ENCODE assay signal across 9 mouse cellular contexts in genomic region chr16:21814861-21815668, GRCm38 (mm10). TPM values are rescaled to one million over a fixed set of nuclear protein-coding genes. Genes with fewer than 3 reads are reported as not detected.
DNase-seq lines count a peak whose midpoint lies in the region; ATAC-seq and TF ChIP-seq lines count a peak whose summit lies in the region.
"Had no signal": no experiment of that assay in that cellular context is flagged by ENCODE, and none has a peak within 500 bp of the region (broad histone marks: within the 10 kb centered on the region; RNA-seq: fewer than 3 reads in every experiment).

No protein-coding gene starts in this region.

- 42% methylated on average over 11 of the region's 11 CpGs for WGBS in liver, adult 2 months
- WGBS in liver, embryonic 12.5 days (ENCODE audit: insufficient replicate concordance) = 61% methylated on average over 11 of the region's 11 CpGs
- WGBS in forebrain, embryonic 15.5 days = 71% methylated on average over 11 of the region's 11 CpGs
- 67% methylated on average over 11 of the region's 11 CpGs for WGBS in midbrain, embryonic 15.5 days

- ATAC-seq in liver, embryonic 12.5 days = no peak
- 0 out of 2 replicates have a peak, but pooled peaks have one; percentile 26 for ATAC-seq in forebrain, embryonic 15.5 days (replicated peaks)
- ATAC-seq in midbrain, embryonic 15.5 days (replicated peaks) = peak; percentile 52; the same call in 1 of the 2 replicates

- peak overlapping the region; percentile 49 for H3K9ac ChIP-seq in liver, adult 2 months (ENCODE audit: low read depth, low read length)
- no peak overlapping the region for H3K9ac ChIP-seq in liver, embryonic 12.5 days
- H3K9ac ChIP-seq in forebrain, embryonic 15.5 days (replicated peaks) = no peak overlapping the region
- H3K9ac ChIP-seq in midbrain, embryonic 15.5 days = no peak overlapping the region
- H3K9ac ChIP-seq: liver, embryonic 13.5 days had no signal

- peak overlapping the region; percentile 41; the same call in 1 of the 2 replicates for H3K4me3 ChIP-seq in liver, adult 2 months (ENCODE audit: insufficient read depth, low read depth, low read length)
- no peak overlapping the region for H3K4me3 ChIP-seq in liver, embryonic 12.5 days
- H3K4me3 ChIP-seq in forebrain, embryonic 15.5 days = no peak overlapping the region
- 0 out of 2 replicates have a peak overlapping the region, but pooled peaks have one; percentile 18 for H3K4me3 ChIP-seq in left cerebral cortex, adult 2 months
- H3K4me3 ChIP-seq in midbrain, embryonic 15.5 days = no peak overlapping the region
- H3K4me3 ChIP-seq: liver, embryonic 13.5 days had no signal

- H3K36me3 ChIP-seq in liver, adult 2 months (ENCODE audit: control insufficient read depth, insufficient read depth, low read length) = no peaks in the 10 kb centered on the region
- 0 out of 2 replicates have a peak, but pooled peaks cover 3% of the 10 kb centered on the region for H3K36me3 ChIP-seq in liver, embryonic 12.5 days
- H3K36me3 ChIP-seq in forebrain, embryonic 15.5 days = no peaks in the 10 kb centered on the region
- no peaks in the 10 kb centered on the region; the same call in 1 of the 2 replicates for H3K36me3 ChIP-seq in midbrain, embryonic 15.5 days (replicated peaks)
- H3K36me3 ChIP-seq: liver, embryonic 13.5 days had no signal

- intact Hi-C loops in left cerebral cortex, adult 2 months (cut with DNase I) = loop anchor here (2.0 to 5.0 kb wide), 2 partner anchors 44 to 328 kb away; no protein-coding TSS in a partner anchor

- H3K27me3 ChIP-seq in liver, adult 2 months (ENCODE audit: control insufficient read depth, insufficient read depth, low read length) = no peaks in the 10 kb centered on the region
- no peaks in the 10 kb centered on the region for H3K27me3 ChIP-seq in liver, embryonic 12.5 days (replicated peaks)
- no peaks in the 10 kb centered on the region for H3K27me3 ChIP-seq in forebrain, embryonic 15.5 days
- no peaks in the 10 kb centered on the region for H3K27me3 ChIP-seq in midbrain, embryonic 15.5 days (replicated peaks)
- H3K27me3 ChIP-seq: liver, embryonic 13.5 days had no signal

- TF ChIP-seq POLR2A in liver, adult 2 months (IDR thresholded peaks at IDR 0.05; ENCODE audit: extremely low read depth, insufficient read depth, low read length) = no peak

- peaks cover 11% of the 10 kb centered on the region for H3K4me1 ChIP-seq in liver, adult 2 months (ENCODE audit: control insufficient read depth, insufficient read depth, low read length)
- H3K4me1 ChIP-seq in liver, embryonic 12.5 days = peaks cover 13% of the 10 kb centered on the region
- H3K4me1 ChIP-seq in forebrain, embryonic 15.5 days = no peaks in the 10 kb centered on the region
- H3K4me1 ChIP-seq in midbrain, embryonic 15.5 days = no peaks in the 10 kb centered on the region

- peak; percentile 74 for DNase-seq in liver, adult 2 months (ENCODE audit: extremely low read depth, low read depth, low spot score)
- DNase-seq in c-Kit-negative CD71-positive TER-119-positive erythroid progenitor cells, embryonic 14.5 days (ENCODE audit: low read depth, low spot score) = peak; percentile 17
- peak; percentile 68 for DNase-seq in induced T-regulatory cell, adult 2 months (ENCODE audit: low read depth)
- peak; percentile 34 to 42 for DNase-seq in left cerebral cortex, adult 2 months (ENCODE audit: extremely low spot score in 1 of 2, low spot score in 2 of 2)
- no peak for DNase-seq in T-cell, adult 2 months (ENCODE audit: low spot score)
- DNase-seq: liver, embryonic 13.5 days had no signal

- no peaks in the 10 kb centered on the region for H3K9me3 ChIP-seq in liver, embryonic 12.5 days (replicated peaks)
- no peaks in the 10 kb centered on the region for H3K9me3 ChIP-seq in forebrain, embryonic 15.5 days
- H3K9me3 ChIP-seq in midbrain, embryonic 15.5 days = no peaks in the 10 kb centered on the region
- H3K9me3 ChIP-seq: liver, embryonic 13.5 days had no signal

- 0 out of 2 replicates have a peak, but pooled peaks cover 3% of the 10 kb centered on the region for H3K79me2 ChIP-seq in liver, adult 2 months (ENCODE audit: control insufficient read depth, insufficient read depth, low read length)

- peak overlapping the region; percentile 31; the same call in 1 of the 2 replicates for H3K27ac ChIP-seq in liver, adult 2 months (replicated peaks; ENCODE audit: insufficient read depth, low read depth, low read length)
- no peak overlapping the region for H3K27ac ChIP-seq in liver, embryonic 12.5 days
- H3K27ac ChIP-seq in forebrain, embryonic 15.5 days (replicated peaks) = no peak overlapping the region
- H3K27ac ChIP-seq in left cerebral cortex, adult 2 months = peak overlapping the region; percentile 66; the same call in 1 of the 2 replicates
- H3K27ac ChIP-seq in midbrain, embryonic 15.5 days = no peak overlapping the region
- H3K27ac ChIP-seq: liver, embryonic 13.5 days had no signal

- TF ChIP-seq CTCF in liver, adult 2 months (IDR thresholded peaks at IDR 0.05; ENCODE audit: low read depth, low read length) = peak; percentile 45
- peak; percentile 88 for TF ChIP-seq CTCF in left cerebral cortex, adult 2 months (IDR thresholded peaks at IDR 0.05)

- H3K4me2 ChIP-seq in liver, embryonic 12.5 days = no peak overlapping the region
- no peak overlapping the region for H3K4me2 ChIP-seq in forebrain, embryonic 15.5 days (replicated peaks)
- no peak overlapping the region for H3K4me2 ChIP-seq in midbrain, embryonic 15.5 days
- H3K4me2 ChIP-seq: liver, embryonic 13.5 days had no signal

RNA-seq across cellular contexts. Expression of gene Map3k13, which starts 20.9 kb away (rescaled TPM):
- 7.0 and 8.8 TPM in 2 replicates for total RNA-seq in liver, adult 2 months (2014; rRNA removed)
- polyA plus RNA-seq in liver, adult 2 months (2012; rRNA removed) = 3.8 and 5.3 TPM in 2 replicates
- 0.35 and 0.41 TPM in 2 replicates for polyA plus RNA-seq in liver, embryonic 12.5 days (2016; fragmentation: Nextera tagmentation; extraction: Ambion mirVana)
- 5.7 and 5.8 TPM in 2 replicates for polyA plus RNA-seq in forebrain, embryonic 15.5 days (2015; fragmentation: Nextera tagmentation; extraction: Ambion mirVana)
- total RNA-seq in left cerebral cortex, adult 2 months (2021) = 10 to 100 TPM; 15.3 to 19.0 TPM
- 7.0 and 7.5 TPM in 2 replicates for polyA plus RNA-seq in midbrain, embryonic 15.5 days (2015; fragmentation: Nextera tagmentation; extraction: Ambion mirVana)

RNA-seq across cellular contexts. Expression of gene Ehhadh, which starts 27.5 kb away (rescaled TPM):
- total RNA-seq in liver, adult 2 months (2014; rRNA removed) = 263 and 266 TPM in 2 replicates
- polyA plus RNA-seq in liver, adult 2 months (2012; rRNA removed) = 168 and 174 TPM in 2 replicates
- polyA plus RNA-seq in liver, embryonic 12.5 days (2016; fragmentation: Nextera tagmentation; extraction: Ambion mirVana) = 5.0 TPM in 2 replicates
- polyA plus RNA-seq in forebrain, embryonic 15.5 days (2015; fragmentation: Nextera tagmentation; extraction: Ambion mirVana) = 0.51 and 0.85 TPM in 2 replicates
- 1 to 10 TPM; 1.3 to 2.0 TPM for total RNA-seq in left cerebral cortex, adult 2 months (2021)
- polyA plus RNA-seq in midbrain, embryonic 15.5 days (2015; fragmentation: Nextera tagmentation; extraction: Ambion mirVana) = 1.4 and 1.9 TPM in 2 replicates

Comparison
In these comparisons a context has a peak if more than half of its experiments do, and no peak if none do; other contexts are left out.
1. H3K27ac ChIP-seq: peak in liver, adult 2 months (single experiment) and left cerebral cortex, adult 2 months (single experiment); none in liver, embryonic 12.5 days (single experiment), forebrain, embryonic 15.5 days (single experiment) and midbrain, embryonic 15.5 days (single experiment).
2. H3K4me3 ChIP-seq: peak in liver, adult 2 months (single experiment) and left cerebral cortex, adult 2 months (single experiment); none in liver, embryonic 12.5 days (single experiment), forebrain, embryonic 15.5 days (single experiment) and midbrain, embryonic 15.5 days (single experiment).
3. RNA of gene Ehhadh, which starts 27.5 kb away (polyA plus RNA-seq): 168 to 174 TPM in liver, adult 2 months; 5.0 TPM in liver, embryonic 12.5 days, 1.4 to 1.9 TPM in midbrain, embryonic 15.5 days and 0.51 to 0.85 TPM in forebrain, embryonic 15.5 days; every median in the first group is over 10 times any median in the second.